Comparison of ENCODE assay signal across 16 mouse cellular contexts in the genomic region with DNA sequence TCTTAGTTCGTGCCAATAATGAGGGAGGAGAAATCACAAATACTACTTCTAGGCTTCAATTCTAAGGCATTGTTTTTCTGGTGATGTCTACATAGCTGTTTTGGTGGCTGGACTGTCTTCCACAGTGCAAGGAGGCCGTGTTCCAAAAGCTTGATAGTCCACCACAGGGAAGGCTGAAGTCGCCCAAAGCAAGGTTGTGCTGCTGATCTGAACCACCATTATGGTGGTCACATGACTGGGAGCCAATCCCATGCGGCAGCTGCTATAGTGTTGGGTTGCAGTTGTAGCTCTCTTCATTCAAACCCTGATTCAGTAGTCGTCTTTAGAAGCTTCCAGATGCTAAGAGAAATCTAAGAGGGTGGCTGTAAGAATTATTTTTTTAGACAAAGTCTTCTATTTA.
"Had no signal": no experiment of that assay in that cellular context is flagged by ENCODE, and none has a peak within 500 bp of the region (broad histone marks: within the 10 kb centered on the region; RNA-seq: fewer than 3 reads in every experiment).

No protein-coding gene starts in this region.

- ATAC-seq: midbrain, embryonic 15.5 days had no signal

- H3K27me3 ChIP-seq: kidney, embryonic 15.5 days; limb, embryonic 12.5 days; megakaryocyte, embryonic 14.5 days; midbrain, embryonic 15.5 days; stomach, embryonic 15.5 days had no signal

- H3K9ac ChIP-seq: kidney, embryonic 15.5 days; limb, embryonic 12.5 days; liver, embryonic 14.5 days; midbrain, embryonic 15.5 days; stomach, embryonic 15.5 days had no signal

- H3K4me2 ChIP-seq: kidney, embryonic 15.5 days; limb, embryonic 12.5 days; midbrain, embryonic 11.5 days; midbrain, embryonic 15.5 days; stomach, embryonic 15.5 days had no signal

- H3K4me3 ChIP-seq: kidney, embryonic 15.5 days; limb, embryonic 12.5 days; megakaryocyte, embryonic 14.5 days; midbrain, embryonic 15.5 days; stomach, embryonic 15.5 days had no signal

- H3K27ac ChIP-seq: kidney, embryonic 15.5 days; limb, embryonic 12.5 days; liver, embryonic 14.5 days; macrophage; midbrain, embryonic 15.5 days; stomach, embryonic 15.5 days had no signal

- H3K9me3 ChIP-seq: kidney, embryonic 15.5 days; limb, embryonic 12.5 days; megakaryocyte, embryonic 14.5 days; midbrain, embryonic 15.5 days; stomach, embryonic 15.5 days had no signal

- DNase-seq: kidney, adult 2 months; kidney, postnatal 14 days; liver; lung, adult 2 months; lung, postnatal 14 days; right cerebral cortex, postnatal 14 days; thymus, adult 2 months; thymus, postnatal 25 days had no signal
